Mouse (Mus musculus) olfactory bulb, adult 2 months (tissue): ENCODE results near the gene Polr3h.
"Not testable (repeated sequence)": the region's sequence is repeated elsewhere in the genome, so short reads cannot be mapped to it uniquely, and the experiment has no call there.

ENCODE experiments used
- CTCF ChIP-seq: fragments of 200-500 bp; IDR thresholded peaks from 2 replicates; pipeline ENCODE4 v1.5.1; 2012; ENCODE audit warnings: low read depth, mild to moderate bottlenecking, low read length, moderate library complexity; ENCODE audit not compliant: insufficient read depth
- POLR2A ChIP-seq: fragments of 200-500 bp; IDR thresholded peaks from 2 replicates; pipeline ENCODE4 v1.6.1; 2012; ENCODE audit warnings: mild to moderate bottlenecking, low read depth, low read length, moderate library complexity; ENCODE audit not compliant: insufficient read depth

DNA sequence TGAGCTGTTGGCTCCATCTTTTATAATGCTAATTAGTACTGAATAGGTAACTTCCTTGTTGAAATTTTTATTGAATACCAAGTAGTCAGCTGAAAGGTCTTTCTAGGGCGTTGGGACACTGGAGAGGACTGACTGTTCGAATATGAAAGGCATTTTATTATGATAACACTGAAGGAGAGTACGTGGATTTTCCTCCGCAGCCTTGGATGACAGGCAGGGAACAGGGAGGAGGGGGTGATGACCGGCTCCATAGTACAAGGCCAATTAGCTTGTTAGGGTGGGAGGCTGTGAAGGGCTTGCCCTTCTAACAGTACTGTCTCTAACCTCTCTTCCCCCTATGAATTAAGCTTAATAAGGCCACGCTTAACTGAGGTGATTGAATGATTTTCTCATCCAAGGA, 43.6 kb upstream of the Polr3h start:
- not testable (repeated sequence) for TF ChIP-seq CTCF, POLR2A
